Mouse (Mus musculus): Measurements from ENCODE around the gene Ybx2.
A peak's percentile ranks its signal among the peaks of the same experiment; 100 is the strongest.
"Not testable (repeated sequence)": the region's sequence is repeated elsewhere in the genome, so short reads cannot be mapped to it uniquely, and the experiment has no call there.

The Ybx2 gene

GRCm38 (mm10) chr11:69934681-69935080, 915 bp upstream of the Ybx2 start:
- DNase-seq (ENCODE audit: low spot score): no peak

DNA sequence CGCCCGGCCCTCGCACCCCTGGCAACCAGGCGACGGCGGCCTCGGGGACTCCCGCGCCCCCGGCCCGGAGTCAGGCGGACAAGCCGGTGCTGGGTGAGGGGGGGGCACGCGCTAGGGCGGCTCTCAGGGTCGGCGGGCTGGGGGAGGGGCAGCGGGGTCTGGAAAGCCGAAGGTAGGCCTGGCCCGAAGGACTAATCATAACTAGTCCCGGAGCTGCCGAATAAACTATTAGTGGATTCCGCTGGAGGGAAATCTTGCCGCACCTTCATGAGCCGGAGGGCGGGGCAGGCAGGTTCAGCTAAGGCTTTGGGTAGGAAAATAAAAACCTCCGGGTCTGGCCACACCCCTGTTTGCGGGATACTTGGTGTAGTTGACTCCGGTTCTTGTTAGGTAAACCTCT, 560 bp downstream of the Ybx2 start:
- no peak for DNase-seq (ENCODE audit: low spot score)

- no peak for DNase-seq (ENCODE audit: low spot score)
These were observed 1.2 kb downstream of the Ybx2 start for GRCm38 (mm10) chr11:69936714-69937347.

DNA sequence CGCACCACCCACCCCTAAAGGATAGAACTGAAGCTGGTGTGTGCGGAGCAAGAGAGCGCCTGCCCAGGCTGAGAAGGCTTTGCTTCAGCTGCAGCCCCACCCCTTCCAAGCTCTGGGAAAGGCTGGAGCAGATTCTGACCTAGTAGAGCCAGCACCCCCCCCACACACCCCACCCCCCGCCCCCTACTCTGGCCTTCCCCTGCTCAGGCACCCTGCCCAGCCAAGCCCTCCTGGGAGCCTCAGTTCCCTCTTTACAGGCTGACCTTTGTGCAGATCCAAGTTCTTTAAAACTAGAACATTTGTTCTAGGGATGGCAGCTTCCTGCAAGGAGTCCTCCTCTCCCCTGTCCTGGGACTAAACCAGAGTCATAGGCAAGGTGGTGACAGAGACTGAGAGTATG, 1.8 kb downstream of the Ybx2 start:
- DNase-seq (ENCODE audit: low spot score): no peak

DNA sequence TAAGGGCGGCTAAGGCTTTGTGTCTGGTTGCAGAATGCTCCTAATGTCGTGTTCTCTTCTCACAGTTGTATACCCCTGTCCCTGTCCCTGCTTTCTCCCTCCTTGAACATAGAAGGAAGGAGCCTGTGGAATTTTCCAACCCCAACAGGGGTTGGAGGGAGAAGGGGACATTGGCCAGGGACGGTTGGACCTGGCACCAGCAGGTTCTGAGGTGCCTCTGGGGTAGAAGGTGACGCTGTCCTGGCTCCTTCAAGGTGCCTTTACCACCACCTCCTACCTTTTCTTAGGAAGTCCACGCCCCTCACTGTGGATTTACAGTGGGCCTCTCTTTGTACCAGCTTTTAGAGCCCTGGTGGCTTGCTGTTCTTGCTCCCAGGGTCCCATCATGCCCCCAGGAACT, 2.2 kb downstream of the Ybx2 start:
- DNase-seq (ENCODE audit: low spot score): no peak

DNA sequence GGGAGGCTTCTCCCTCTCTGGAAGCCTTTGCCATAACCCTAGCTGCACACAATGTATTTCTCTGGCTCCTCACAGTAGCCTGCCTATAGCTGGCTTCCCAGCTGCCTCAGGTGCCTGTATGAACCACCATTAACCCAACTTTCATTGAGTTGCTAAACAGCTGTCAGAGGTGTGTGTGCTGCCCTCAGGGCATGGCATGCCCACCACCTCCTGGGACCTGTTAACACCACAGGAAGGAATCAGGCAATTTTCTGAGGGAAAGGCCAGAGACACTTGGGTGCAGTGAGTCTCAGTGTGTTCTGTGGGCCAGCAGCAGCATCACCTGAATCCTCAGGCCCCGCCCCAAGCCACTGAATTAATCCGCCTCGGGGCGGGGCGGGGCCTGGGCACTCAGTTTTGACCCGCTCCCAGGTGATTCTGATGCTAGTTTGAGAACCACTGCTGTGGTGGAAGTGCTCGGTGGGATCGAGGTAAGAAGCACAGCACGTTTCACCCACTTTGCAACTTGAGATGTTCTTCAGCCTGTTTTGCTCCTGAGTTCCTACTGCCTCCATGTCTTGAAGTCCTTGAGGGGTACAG, 2.9 kb downstream of the Ybx2 start:
- DNase-seq (ENCODE audit: low spot score): no peak

GRCm38 (mm10) chr11:69939181-69939580, 3.6 kb downstream of the Ybx2 start:
- DNase-seq (ENCODE audit: low spot score): no peak

- no peak for DNase-seq (ENCODE audit: low spot score)
These were observed 4.1 kb downstream of the Ybx2 start for GRCm38 (mm10) chr11:69939731-69940130.

GRCm38 (mm10) chr11:69940962-69941361, 5.4 kb downstream of the Ybx2 start:
- no peak for DNase-seq (ENCODE audit: low spot score)

GRCm38 (mm10) chr11:69945216-69945615, 9.6 kb downstream of the Ybx2 start:
- DNase-seq (ENCODE audit: low spot score): no peak

DNA sequence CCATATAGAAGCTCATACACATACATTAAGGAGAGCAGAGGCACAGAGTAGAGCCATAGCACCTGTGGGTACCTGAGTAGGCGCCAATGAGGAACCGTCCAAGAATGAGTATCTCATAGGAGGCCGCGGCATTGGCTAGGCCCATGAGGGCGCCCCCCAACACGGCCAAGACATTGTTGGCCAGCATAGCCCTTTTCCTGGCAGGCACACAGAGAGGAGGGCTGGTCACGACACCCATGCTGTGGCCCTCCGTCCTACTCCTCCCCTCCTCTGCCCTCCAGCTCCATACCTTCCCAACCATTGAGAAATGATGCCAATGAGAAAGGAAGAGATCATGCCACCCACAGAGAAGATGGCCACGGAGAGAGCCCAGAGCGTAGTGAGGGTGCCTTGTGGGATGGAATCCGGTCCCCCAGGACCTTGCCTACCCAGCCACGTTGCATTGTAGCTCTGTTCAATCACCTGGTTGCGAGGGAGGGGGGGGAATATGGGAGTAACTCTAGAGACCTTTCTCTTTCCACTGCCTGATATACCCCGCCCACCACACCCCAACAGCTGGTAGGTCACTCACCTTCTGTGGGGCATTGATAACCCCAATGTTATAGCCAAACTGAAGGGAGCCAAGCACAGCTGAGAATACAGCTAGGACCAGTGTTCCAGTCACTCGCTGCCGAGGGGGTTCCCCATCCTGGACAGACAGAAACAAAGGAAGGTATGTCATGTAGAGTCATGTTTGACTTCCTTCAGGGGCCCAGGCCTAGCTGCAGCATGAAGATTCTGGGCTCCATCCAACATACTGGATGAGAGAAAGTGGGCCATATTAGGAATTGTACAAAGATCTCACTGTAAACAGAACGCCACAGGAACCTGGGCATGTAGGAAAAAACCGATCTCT, 10.6 kb downstream of the Ybx2 start:
- DNase-seq (ENCODE audit: low spot score): no peak

DNA sequence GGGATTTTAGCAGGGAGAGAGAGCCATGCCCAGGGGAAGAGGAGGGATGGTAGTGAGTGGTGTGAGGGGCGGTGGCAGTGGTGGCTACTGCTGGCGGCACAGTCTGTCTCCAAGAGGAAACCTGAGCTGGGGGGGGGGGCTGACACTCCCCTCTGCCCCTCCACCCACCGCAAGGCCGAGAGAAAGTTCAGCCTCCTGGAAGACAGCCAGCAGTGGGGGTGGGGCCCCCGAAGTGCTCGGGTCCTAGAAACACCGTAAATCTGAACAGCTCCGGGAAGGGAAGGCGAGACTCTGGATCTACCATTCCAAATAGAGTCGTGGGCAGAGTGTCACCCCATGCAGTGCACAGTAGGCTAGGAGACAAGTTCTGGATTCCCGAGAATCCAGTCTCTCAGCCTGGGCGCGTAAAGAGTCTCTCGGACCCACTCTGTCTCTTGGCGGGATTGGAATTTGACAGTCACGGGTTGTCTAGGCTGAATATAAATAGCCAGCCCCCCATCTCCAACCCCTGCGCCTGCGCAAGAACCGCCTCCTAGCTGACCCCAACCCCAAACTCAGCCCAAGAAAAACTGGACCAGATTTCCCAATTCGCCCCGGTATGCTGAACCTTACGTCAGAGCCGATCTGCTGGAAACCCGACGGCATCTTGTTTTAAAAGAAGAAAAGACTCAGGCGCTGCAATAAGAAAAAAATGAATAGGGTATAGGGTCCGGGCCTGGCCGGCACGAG, 11.9 kb downstream of the Ybx2 start:
- peak; percentile 48 for DNase-seq (ENCODE audit: low spot score)

- peak; percentile 94 for DNase-seq (ENCODE audit: low spot score)
These were observed 12.6 kb downstream of the Ybx2 start, which contains the start of gene Slc2a4 for GRCm38 (mm10) chr11:69948066-69948762. Slc2a4 (minus strand) TSS chr11:69948188.

DNA sequence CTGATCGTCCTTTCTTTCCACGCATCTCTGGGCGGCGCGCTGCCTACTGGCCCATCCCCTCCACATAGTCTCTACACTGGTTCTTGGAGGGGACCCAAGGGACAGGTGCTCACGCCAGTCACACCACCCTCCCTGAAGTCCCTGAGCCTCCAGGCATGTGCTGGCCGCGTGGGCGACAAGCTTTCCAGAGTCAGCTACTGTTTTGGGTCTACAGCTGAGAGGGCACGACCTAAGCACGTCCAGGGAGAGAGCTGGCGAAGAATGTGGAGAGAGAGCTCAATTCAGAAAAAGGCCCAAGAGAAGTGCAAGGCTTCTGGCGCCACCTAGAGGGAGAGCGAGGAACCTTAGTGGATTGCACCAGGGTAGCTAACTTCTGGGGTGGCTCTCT, 13.2 kb downstream of the Ybx2 start:
- DNase-seq (ENCODE audit: low spot score): peak; percentile 91

DNA sequence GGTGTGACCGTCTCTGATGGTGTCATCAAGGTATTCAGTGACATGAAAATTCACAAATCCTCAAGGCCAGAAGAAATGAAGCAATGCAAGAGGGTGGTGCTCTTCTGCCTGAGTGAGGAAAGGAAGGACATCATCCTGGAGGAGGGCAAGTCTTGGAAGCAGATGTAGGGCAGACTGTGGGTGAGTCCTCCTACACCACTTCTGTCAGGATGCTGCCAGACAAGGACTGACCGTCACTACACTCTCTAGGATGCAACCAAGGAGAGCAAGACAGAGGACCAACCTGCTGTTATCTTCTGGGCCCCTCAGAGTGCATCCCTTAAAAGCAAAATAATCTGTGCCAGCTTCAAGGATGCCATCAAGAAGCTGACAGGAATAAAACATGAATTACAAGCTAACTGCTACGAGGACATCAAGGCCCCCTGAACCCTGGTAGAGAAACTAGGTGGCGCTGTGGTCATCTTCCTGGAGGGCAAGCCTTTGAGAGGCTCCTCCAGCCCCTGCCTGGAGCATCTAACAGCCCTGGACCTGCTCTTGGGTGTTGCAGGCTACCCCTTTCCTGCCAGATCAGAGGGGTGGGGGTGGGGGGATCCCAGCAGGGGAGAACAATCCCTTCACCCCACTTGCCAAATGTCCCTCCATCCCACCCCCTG, 15.3 kb downstream of the Ybx2 start:
- peak; percentile 40 for DNase-seq (ENCODE audit: low spot score)

DNA sequence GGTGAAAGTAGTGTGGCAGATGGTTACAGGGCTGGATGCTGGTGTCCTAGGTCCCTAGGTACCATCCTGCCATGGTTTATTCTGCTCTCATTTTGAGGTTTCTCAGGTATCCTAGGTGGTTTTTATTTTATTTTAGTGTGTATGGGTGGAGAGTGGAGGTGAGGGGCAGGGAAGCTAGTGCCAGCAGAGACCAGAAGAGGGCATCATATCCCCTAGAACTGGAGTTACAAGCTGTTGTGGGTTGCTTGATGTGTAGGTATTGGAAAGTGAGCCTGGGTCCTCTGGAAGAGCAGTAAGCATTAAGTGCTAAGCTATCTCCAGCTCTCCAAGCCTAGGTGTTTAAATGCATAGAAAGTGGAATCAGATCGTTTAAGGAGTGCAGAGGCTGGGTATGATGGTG, 16.7 kb downstream of the Ybx2 start:
- DNase-seq (ENCODE audit: low spot score): no peak

DNA sequence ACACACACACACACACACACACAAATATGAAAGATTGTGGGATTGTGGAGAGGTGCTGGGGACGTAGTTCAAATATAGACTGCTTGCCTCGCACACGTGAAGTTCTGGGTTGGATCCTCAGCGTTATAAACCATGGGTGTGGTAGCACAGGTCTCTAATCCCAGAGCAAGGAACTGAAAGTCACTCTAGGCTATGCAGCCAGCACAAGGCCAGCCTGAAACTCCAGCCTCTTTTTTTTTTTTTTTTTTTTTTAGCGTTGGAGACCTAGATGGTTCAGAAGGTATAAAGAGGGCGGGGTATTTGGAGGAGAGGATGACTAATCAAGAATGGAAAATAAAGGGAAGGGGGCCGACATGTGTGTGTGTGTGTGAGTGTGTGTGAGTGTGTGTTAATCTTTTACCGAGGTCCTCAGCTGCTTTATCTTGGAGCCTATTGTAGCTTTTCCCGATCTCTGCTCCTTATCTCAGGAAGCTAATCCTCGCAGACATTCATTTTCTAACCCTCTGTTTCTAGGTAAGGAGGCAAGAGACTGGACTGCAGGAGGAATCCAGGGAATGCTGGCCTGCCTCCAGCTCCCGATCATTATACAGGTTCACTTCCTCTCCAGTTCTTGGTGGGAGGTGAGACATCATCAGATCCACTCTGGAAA, 17.8 kb downstream of the Ybx2 start:
- no peak for DNase-seq (ENCODE audit: low spot score)

DNA sequence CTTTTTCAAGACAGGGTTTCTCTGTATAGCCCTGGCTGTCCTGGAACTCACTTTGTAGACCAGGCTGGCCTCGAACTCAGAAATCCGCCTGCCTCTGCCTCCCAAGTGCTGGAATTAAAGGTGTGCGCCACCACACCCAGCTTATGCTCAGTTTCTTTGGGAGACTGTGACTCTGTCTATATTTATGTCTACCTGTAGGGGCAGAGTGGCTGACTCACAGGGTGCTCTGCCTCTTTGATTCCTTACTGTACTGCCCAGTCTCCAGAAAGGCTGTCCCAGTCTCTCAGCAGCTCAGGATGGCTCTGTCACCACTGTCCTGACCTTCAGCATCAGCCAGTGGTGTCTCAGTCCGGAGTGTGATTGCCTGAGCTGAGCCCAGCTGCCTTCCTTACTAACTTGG, 20.0 kb downstream of the Ybx2 start:
- DNase-seq (ENCODE audit: low spot score): not testable (repeated sequence)

GRCm38 (mm10) chr11:69956218-69956617, 20.6 kb downstream of the Ybx2 start:
- no peak for DNase-seq (ENCODE audit: low spot score)

DNA sequence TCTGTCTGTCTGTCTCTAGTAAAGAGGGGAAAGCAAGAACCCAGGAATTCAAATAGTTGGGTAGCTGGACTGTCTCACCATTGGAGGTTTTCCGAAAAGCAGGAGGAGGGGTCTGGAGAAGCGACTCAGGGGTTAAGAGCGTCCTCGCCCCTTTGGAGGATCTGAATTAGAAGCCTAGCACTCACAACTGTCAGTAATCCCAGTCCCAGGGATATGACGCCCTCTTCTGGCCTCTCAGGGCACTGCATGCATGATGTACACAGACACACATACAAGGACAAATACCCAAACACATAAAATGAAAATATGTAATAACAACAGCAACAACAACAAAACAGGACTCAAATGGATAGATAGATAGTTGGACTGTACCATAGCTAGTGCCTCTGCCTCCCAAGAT, 25.0 kb downstream of the Ybx2 start:
- no peak for DNase-seq (ENCODE audit: low spot score)

- DNase-seq (ENCODE audit: low spot score): peak; percentile 67
These were observed 26.2 kb downstream of the Ybx2 start for GRCm38 (mm10) chr11:69961841-69962240.
